Mouse (Mus musculus): Measurements from ENCODE around the gene Trpc7.

Gene Trpc7

DNA sequence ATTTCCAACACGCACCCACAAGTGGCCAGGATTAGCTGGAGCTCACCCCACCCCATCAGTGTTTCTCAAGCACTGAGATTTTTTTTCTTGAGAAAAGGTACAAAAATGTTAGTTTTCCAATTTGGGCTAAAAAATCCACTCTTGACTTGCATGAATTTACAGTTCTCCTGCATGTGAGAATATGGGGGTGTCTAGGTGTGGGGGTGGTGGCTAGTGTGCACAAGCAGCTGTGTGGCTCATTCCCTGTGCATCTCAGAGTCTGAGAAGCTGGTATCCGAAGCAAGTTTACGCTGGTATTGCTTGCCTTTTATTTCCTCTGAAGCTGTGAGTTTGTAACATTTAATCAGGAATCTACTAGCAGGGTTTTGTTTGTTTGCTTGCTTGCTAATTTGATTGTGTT is 105.1 kb downstream of the Trpc7 start:
- DNase-seq = no peak

DNA sequence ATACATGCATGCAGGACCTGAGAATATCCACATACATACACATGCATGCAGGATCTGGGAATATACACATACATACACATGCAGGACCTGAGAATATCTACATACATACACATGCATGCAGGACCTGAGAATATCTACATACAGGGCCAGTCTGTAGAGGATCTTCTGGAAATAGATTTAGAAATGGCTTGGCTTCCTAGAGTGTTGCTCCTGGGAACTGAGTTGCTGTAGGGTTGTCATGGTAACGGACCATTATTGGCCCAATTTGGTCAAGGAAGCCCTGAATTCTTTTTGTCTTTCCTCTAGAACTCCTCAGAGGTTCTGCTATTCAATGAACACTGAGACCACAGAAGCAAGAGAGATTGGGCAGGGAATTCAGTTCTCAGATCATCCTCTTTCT is 113.2 kb downstream of the Trpc7 start:
- DNase-seq = no peak

DNA sequence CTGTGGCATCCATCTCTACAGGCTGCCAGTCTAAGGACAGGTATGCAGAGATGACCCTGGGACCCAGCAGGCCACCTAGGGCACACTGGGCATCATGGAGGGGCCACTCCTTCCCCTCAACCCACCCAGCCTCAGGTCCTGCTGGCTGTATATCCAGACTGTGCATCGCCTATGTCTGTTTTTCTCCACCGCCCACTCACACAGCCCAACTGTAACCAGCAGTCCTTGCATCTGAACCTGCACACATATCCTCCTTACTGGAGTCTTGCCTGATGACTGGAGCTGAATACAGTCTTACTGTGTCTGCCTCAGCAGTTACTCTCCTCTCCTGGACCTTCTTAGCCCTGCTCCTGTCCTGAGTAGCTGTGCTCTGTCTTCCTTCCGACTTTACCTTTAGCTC is 114.1 kb downstream of the Trpc7 start:
- DNase-seq = no peak

DNA sequence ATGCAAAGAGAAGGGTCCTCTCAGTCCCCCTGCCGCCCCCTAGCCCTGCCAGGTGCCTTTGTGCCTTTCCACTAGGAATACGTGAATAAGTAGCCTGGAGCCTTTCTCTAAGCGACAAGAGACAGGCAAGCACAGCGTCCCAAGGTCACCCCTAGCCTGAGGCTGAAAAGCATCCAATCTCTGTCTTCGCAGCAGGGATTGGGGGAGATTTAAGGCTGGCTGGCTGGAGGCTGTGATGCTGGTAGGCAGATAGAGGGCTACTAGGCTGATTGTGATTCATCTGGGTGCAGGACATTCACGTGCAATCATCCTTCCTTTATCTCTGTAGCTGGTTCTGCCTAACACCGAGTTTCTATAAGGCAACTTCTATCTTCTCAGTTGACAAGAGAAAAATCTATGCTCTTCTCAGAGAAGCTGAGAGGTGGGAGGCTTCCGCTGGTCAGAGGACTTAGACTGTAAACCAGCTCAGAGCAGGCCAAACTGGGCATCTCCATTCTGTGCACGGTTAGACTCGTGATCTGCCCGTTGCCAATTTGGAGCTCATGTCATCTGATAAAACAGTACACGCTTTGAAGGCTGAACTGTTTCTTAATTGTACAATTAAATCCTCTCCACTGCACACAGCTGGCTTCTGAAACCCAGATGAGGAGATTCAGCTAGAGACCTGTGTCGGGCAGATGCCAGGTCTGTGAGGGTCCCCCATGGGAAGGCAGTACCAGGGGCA is 114.9 kb downstream of the Trpc7 start:
- no peak for DNase-seq

DNA sequence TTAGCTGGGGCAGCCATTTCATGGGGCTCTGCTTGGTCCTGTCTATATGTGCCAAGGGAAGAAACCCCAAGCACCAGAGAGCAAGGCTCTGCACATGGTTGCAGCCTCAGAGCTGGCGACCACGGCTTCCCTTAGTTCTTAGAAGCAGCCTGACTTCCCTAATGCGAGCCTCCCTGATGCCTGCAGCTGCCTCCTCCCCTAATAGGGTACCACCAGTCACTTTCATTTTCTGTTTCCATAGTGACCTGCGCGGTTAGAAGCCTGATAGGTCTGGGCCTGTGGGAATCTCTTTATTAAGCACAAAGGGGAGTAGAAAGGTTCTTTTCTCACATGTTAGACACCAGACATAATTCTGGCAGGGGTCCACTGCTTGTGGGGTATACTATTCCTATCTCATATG is 121.5 kb downstream of the Trpc7 start:
- DNase-seq = no peak

DNA sequence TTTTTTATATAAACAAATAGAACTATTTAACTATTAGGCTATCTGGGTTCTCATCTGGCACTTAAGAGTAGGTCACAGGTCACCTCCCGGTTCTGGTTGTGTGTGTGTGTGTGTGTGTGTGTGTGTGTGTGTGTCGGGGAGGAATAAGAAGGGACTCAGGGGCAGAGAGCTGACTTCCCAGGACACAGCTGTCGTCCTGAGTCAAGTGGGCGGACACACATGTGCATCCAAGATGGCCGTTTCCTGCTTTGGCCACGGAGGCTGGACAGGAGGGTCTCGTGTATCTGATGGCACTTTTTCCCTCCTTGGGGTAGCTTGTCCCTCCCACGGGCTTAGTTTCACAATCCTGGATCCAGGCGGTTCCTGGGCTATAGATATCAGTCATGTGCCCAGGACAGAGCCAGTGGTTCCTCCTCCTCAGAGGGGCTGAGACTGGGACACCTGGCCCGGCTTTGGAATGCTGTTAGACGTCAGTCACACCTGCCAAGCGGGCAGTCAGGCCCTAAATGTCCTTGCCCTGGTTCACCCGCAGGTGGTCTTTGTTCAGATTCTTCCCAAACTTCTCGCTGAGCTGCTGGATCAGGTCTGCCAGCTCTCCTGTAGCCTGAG is 122.4 kb downstream of the Trpc7 start:
- no peak for DNase-seq

DNA sequence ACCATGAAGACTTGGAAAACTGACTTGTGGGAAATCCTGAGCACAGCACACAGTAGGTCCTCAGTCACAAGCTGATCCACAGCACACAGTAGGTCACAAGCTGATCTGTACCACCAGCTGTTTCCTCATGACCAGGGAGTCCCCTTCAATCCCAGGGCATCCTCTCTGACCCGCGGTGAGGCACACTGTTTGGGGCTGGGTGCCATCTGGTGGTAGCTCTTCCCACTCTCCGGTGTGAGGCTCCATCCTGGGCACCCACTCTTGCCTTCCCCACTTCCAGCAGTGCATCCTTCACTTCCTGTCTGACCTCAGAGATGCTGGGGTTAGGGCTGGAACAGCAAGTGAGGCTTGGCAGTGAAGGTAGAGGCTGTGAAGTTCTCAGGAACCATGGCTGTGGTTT is 123.2 kb downstream of the Trpc7 start:
- DNase-seq = no peak

DNA sequence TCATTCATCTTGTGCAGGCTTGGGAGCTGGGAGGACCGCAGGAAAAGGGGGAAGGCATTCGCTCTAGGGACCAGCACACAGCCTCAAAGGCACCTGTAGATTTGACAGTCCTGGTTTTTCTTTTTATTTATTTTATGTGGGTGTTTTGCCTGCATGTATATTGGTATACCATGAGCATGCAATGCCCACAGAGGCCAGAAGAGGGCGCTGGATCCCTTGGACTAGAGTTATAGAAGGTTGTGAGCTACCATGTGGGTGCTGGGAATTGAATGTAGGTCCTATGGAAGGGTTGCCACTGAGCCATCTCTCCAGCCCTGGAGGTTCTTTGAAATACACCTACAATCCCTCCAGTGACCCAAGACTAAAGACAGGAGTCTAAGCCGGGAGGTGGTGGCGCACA is 125.0 kb downstream of the Trpc7 start:
- DNase-seq = no peak

DNA sequence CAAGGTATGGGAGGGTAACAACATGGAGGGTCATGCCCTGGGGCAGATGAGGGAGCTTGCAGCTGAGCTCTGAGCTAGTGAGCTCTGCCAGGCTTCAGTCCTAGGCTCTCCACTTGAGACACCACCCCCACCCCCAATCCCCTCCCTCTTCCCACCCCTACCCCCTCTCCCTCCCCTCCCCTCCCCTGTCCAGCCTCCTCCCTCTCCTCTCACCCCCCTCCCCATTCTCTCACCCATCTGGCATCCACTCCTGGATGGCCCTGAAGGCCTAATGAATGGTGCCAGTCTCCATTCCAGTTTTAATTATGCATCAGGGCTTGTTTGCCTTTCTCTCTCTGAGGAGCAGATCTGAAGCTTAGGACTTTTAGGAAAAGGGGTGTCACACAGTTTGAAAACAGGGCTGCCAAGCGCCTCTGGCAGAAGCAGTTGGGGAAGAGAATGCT is 125.6 kb downstream of the Trpc7 start:
- no peak for DNase-seq

DNA sequence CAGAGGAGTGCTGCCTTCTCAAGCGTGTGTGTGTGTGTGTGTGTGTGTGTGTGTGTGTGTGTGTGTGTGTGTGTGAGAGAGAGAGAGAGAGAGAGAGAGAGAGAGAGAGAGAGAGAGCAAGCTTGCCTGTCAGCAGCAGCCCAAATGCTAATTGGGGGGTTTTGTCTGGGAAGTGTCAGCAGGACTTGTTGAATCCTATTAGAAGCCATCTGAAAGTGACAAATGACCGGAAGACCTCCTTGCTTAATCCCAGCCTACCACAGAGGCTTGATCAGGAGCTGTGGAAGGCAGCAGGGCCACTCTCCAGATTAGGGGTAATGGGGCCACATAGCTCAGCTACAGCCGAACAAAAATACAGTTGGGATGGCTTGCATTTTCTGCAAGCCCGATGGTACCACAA is 126.4 kb downstream of the Trpc7 start:
- DNase-seq = no peak

DNA sequence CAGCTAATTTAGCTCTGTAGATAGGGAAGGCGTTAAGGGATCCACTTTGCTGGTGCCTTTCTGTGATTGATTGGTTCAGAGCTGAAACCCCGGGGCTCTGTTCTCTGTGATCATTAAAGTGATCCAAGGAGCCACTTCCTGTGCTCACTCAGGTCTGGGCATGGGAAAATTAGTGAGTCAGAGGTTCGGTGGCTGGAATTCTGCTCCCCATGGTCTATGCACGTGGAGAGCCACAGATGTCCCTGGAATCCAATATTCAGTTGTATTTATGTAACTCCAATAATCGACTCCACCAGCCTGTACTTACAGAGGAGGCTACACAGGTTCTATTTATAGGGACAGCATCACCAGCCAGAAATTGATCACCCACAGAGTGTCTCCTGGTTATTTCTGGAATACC is 129.6 kb downstream of the Trpc7 start:
- no peak for DNase-seq

DNA sequence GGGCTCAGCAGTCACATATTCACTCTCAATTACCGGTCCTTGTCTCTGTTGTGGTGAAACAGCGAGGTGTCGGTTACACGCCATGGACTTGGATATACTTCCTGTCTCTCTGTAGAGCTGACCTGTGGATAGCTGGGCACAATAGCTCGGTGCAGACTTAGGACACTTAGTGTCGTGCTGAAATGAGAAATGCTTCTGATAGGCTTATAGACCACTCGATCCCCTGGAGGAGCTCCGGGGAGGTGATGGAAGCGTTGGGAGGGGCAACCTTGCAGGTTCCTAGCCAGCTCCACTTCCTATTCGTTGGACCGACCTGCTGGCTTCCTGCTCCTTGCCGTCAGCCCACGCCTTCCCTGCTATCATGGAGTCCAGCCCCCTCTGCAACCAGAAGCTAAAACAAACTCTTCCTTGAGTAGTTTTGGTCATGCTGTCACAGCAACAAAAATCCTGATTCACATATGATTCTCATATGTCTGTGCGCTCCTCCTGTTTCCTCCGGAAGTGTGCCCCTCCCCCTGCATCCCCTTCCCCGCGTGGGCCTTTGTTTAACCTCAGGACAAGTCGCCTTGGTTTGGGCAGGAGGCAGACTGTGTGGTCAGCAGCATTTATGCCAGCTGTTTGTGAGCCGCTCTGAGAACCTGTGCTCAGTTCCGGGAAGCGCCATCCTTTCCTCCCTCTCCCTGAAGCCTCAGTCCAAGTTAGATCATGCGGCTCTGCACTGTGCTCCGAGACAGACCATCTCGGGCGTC is 130.3 kb downstream of the Trpc7 start:
- DNase-seq = peak; percentile 21 to 34

DNA sequence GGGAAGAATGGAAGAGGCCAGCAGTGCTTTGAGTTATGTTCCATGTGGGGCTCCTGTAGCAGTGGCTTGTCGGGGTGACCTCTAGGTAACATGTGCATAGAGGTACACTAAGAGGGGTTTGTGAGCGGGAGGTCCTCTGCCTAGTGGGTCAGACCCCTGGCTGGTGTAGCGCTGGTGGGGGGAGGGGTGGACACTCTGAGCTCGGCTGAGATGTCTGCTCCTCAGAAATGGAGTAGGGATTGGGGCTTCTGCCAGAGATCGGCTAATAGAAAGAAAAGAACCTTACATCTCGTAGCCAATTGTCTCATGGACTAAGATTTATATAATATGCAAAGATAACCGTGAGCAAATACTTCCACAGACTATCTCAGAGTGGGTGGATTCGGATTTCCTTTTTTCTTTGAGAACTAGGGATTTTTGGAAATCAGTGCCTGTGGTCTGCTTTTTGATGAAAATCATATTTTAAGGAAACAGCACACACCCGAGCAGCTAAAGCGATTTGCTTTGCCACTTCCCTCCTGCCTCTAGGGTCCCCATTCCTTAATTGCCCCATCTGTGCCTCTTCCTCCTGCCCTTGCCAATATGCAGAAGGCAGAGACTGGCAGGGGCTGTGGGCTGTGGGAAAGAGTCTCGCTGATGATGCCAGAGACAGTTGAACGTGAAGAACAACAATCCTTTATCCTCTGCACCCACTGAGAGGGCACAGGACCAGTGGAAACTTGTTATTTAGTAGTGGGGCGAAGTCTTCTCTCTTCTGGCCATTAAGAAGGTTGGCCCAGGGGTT is 133.2 kb downstream of the Trpc7 start:
- DNase-seq = no peak

DNA sequence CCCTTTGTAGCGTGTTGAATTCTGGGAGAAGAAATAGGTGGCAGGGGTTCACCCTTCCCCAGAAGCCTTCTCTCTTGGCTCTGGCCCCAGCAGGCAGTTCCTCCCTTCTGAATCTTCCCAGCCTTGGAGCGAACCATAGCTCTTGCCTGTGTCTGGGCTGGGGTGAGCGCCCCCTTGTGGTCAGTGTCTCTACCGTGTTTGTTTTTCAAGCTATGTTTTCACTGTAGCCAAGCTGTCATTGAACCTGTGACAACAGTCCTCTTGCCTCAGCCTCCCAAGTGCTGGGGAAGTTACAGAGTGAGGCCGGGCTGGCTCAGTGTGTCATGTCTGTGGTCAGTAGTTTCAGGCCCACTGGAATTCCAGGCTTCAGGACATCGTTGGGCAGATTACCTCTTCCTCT is 137.3 kb downstream of the Trpc7 start:
- DNase-seq = peak; percentile 78 to 86

DNA sequence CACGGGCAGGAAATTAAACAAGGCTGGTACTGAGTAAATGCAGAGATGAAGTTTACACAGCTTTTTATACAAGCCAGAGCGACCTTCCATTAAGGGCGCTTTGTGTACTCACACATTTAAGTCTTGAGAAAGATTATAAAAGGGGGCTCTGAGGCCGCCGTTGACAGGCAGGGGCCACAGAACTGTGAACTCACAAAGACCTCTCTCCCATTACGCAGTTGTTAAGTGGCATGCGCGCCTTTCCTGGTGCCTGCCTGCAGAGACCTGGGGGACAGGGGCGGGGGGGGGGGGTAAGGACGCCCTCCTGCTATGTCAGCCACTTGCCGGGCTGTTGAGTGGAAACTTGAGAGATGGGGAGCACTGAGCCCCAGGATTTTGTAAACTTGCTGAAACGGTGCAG is 138.6 kb downstream of the Trpc7 start:
- DNase-seq = no peak

DNA sequence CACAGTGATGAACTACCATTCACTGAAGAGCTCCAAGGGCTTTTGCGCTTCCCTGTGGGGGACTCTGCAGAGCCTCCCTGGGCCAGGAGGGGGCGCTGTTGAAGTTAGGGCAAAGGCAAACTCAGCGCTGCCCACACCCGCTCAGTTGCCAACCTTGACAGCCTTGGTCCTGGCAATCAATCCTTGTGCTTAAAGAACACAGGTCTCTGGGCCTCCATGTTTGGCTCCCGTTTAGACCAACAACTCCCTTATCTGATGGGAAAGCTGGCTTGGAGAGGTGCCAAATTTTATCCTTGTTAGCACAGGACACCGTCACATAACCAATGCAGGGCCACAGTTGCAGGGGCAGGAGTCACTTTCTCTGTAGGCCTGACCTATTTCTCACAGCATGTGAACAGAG is 139.9 kb downstream of the Trpc7 start:
- DNase-seq = peak; percentile 59 to 62

DNA sequence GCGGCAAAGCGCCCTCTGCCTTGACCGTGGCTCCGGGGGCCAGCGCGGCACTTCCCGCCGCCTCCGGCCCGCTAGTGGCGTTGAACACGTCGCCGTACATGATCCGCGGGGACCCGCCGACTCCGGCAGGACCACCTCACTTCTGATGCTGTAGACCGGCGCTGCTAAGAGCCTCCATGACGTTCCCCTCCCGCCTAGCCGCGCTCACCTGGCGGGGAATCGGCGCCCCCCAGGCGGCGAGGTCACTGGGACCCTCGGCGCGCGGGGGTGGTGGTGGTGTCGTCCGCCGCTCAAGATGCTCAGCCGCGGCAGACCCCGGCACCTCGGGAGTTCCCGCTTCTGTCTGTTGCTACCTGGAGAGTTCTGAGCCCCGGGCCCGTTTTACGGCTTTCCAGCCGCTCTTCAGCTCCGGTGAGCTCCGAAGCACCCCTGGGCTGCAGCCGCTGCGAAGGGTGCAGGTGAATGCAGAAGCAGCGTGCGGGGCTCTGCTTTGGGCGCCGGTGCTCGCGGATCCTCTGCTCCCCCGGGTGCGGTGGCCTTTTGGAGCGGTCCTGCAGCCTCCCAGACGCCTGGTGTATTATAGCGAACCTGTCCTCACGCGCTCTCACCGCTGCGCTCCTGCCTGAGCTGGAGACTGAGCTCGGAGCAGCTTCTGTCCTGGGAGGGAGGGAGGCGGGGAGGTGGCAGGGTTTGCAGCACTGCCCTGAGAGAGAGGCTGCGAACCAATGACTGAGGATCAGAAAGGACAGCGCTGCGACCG is 142.4 kb downstream of the Trpc7 start, which contains the start of gene Gm45623:
Gm45623 (minus strand) TSS at position 636 of the 760 bp plus-strand sequence.
- peak in 1 of 2 experiments; percentile 35 for DNase-seq

DNA sequence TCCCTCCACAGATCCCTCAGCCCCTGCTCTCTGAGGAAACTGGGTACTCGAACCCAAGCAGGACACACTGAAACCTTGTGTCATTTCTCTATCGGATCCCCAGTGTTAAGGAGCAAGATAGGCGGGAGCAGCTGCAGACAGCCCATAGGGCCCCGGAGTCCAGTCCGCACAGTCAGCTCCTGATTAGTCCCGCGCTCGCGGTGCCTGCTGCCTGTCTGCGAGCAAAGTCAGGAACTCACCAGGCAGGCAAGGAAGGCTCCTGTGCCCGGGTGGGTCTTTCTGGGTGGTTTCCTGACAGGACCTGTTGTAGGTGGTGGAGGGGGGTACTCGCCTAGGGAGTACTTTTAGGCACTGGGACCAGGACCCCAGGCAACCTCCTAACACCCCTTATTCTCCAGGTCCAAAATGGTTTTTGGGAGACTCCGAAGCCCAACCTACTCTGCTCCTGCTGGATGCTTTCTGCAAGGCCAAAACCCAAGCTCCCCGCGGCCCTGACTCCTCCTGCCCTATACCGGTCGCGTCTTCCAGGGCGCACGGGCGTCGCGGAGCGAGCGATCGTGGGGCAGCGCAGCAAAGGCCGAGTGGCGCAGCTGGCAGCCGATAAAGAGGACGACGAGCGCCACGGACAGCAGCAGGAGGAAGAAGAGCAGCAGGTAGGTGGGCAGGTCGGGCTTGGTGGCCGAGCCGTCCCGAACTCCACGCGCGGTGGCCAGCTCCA is 143.2 kb downstream of the Trpc7 start:
- peak; percentile 20 to 21 for DNase-seq

DNA sequence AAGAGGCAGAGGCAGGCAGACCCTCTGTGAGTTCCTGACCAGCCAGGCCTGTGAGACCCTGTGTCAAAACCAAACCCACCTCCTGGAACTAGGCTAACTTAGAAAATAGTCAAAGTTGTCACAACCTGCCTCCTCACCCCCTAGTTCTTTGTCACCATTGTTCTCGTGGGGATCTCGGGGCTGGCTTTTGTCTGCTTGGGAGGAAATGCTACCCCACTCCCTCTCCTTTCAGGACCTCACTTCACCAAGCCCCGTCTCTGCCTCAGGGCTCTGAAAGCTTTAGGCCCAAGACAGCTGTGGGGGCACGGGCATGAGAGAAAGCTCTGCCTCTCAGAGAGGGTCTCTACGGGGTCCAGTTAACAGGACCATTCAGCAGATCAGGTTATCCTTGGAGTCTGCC is 144.0 kb downstream of the Trpc7 start:
- peak in 1 of 2 experiments; percentile 5 for DNase-seq

DNA sequence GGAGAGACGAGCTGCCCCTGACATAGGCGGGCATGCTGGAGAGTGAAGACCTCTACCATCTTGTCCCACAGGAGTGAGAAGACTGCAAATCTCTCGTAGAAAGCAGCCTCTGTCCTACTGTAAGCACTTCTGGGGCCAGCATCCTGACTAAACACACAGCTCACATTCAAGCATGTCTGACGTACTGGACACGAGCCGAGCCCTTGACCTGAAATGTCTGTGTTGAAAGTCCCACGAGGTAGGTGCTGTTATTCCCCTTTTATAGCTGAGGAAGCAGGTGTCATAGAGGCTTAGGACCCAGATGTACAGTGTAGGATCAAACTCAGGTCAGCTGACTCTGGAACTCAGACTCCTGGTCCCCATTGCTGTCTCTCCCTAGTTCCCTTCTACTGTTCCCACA is 146.4 kb downstream of the Trpc7 start:
- peak in 1 of 2 experiments; percentile 41 for DNase-seq

DNA sequence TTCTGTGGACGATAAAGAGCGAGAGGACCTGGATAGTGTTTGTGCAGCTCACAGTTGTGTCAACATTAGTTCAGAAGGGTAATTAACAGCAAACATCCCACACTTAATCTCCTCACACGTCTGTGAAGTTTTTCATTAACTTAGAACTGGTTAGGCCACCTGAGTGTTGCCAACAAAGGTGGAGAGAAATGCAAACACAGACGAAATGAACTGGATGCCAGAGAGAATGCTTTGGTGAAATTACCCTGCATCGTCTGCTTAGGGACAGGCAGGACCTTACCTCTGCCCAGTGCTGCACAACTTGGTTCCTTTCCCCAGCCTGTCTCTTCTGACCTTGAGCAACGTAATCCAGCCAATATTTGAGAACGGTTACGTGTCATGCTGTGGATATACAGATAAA is 148.2 kb downstream of the Trpc7 start:
- DNase-seq = peak in 1 of 2 experiments; percentile 40
